Mouse (Mus musculus): ENCODE data around the gene Gm11214.

Gm11214 gene

DNA sequence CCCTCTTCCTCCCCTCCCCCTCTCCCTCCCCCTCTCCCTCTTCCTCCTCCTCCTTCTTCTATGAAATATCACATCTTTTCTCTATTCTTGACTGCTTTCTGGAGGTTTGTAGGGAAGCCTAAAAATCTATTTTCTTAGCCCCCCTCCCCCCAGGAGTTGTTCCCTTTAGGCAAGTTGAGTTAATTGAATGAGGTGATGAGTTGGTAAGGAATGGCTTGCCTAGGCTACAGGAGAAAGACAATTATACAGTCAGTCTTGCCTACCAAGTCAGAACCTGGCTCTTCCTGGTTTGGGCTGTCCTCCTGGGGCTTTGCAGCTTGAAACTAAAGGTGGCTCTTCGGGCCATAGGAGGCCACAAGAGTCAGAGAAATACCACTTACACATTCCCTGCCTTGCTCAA is 3.4 kb downstream of the Gm11214 start:
- DNase-seq = no peak

DNA sequence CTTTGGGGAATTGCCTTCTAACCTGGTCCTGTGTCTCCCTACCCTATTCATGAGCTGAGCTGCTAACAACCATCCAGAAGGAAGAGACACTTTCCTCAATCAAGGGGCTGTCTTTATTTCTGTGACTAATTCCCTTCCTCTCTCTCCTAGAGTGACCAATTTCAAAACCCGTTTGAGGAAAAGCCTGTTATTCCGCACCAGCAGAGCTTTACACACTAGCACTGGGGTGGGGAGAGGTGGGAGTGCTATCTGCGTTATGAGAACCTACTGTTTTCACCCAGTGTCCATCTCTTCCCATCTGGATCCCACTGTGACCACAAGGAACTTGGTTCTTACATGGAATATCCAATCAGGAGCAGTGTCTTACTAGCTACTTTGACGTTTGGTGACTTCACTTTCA is 4.1 kb downstream of the Gm11214 start:
- DNase-seq = no peak

DNA sequence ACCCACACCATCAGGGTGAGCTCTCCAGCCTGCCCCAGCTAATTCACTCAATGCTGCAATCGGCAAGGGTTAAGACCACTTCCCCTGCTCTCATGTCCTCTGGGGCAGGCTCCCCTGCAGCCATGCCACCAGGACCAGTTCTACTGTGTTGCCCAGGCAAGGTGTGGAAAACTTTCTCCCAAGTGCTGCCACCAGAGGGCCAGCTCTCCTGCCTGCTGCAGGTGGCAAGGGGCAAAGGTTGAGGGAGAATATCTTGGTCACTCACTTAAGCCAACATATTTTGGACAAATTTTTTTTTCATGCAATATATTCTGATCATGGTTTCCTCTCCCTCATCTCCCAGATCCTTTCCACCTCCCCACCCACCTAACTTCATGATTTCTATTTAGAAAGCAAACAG is 8.8 kb downstream of the Gm11214 start:
- no peak for DNase-seq

DNA sequence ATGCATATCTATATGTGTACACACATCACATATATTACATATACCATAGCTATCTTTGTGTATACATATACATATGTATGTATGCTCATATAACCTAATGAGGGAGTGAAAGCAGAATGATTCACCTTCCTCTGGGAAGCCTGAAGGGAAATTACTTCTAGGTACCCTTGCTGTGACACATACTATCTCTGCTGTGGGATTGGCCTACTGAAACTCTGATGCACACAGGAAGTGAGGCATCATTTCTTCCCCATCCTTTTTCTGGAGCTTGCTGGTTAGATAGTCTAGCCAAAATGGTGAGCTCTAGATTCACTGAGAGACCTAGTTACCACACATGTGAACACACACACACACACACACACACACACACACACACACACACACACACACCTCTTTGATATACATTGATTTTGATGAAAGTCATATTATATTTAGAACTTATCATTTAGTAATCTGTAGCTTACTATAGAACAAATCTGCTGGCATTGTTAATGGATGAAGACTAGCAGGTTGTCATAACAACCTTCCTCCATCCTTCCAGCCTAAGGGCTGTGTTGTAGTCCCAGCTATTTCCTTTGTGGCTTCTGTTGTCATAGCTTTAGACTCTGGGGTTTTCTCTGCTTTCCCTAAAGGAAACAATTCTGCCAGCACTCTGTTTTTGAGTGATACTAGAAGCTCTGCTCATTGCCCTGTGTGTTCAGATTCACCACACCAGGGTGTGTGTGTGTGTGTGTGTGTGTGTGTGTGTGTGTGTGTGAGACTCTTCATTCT is 19.0 kb downstream of the Gm11214 start:
- DNase-seq = no peak

DNA sequence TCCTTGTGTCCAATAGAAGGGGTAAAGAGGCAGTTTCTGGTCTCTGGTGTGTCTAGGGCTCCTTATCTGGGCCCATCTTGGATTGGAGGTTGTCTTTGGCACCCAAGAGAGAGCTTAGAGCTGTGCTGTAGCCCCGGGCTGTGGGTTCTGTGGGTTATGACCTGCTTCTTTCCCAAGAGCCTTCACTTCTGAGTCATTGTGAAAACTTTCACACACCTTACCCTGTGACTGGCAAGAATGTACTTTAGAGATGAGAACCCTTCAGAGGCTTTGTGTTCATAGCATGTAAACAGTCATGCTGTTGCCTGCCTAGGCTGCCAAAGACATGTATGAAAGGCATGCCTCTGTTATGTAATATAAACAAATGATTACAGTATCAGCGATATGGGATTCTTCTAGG is 23.3 kb downstream of the Gm11214 start:
- no peak for DNase-seq

DNA sequence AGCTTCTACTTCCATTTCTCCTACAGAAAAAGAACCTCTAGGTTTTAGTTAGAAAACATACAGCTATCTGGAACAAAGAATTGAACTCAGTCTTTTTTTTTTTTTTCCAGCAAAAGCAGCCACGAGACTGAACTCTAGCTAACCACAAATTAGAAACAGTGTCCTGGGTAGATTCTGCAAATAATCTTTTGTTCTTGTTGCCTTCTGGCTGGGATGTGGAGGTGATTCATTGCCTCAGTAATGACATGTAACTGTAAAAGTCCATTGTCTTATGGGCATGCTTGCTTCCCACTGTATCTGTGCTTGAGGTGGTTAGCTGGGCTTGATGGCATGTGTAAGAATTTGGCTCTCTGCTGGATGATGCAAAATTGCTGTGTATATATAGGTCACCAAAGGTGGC is 24.6 kb downstream of the Gm11214 start:
- no peak for DNase-seq

DNA sequence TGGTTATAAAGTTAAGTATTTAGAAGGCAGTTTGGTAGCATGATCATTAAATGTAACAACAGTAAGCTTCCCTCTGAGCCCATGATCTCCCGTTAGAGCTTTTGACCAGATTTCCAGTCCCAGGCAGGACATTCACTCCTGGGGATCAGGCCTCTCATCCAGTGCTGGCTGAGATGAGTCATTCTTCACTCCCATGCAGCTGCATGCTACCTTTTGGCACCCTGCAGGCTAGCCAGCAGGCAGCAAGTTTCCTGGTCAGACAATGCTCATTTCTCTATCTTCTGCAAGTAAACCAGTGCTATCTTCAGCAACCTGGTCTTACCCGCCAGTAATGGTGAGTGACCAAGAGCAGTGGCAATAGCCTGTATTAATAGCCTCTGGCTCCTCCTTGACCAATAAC is 30.0 kb downstream of the Gm11214 start:
- no peak for DNase-seq

DNA sequence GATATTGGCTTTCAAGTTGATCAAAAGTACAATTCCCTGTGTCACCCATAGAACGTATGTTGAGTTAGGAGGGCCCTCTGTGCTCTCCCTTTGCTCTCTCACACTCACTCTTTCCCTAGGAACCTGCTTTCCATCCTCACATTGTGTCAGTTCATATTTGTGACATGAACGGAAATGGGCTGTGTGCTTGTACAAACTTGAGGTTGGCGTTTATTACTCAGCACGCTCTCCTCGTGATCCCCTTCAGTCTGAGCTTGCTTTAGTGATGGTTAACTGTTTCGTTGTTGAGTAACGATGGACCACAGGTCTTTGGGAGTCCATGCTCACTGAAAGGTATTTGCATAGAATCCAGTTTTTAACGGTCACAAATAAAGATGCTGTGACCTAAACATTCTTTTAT is 36.1 kb downstream of the Gm11214 start:
- DNase-seq = no peak

DNA sequence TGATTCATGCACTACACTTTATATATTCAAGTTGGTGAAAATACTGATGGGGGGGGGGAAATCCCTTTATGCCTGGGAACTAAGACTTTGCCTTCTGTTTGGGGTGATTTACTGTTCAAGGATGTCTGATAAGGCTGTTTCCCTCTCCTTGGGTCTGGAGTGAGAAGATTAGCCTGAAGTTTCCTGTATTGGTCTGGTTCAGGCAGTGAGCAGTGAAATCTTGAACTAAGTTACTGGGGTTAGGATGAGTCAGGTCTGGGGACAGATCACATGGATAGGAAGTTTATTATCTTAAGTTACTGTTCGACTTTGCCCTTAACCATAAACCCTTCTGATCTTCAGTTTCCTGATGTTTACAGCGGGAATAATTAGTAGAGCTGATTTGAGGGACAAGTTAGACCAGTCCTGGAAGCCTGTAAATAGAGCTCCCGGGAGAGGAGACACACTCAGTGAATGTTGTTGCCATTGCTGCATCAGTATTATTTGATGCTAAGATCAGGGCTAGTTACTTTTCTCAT is 37.6 kb downstream of the Gm11214 start:
- no peak for DNase-seq

DNA sequence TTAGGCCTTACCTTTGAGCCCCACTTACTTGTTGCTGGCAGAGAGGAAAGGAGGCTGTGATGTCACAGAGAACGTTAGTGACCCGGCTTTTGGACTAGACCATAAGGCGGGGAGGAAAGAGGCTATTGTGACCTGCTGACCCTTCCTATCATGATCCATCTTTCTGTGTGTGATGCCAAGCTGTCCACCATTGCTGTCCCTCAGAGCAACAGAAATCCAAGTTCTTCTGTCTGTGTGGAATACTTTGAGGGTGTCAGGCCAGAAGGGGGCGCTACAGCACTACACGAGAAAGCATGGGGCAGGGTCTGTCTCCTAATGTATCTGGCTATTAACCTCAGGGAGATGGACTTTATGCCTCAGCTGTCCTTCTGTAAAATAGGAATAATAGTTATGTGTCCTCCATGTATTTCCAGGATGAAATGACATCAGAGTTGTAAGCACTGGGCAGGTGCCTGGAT is 40.8 kb downstream of the Gm11214 start, which contains the start of gene Tex48:
Tex48 (minus strand) TSS at position 51 of the 458 bp plus-strand sequence.
- peak; percentile 66 to 67 for DNase-seq

DNA sequence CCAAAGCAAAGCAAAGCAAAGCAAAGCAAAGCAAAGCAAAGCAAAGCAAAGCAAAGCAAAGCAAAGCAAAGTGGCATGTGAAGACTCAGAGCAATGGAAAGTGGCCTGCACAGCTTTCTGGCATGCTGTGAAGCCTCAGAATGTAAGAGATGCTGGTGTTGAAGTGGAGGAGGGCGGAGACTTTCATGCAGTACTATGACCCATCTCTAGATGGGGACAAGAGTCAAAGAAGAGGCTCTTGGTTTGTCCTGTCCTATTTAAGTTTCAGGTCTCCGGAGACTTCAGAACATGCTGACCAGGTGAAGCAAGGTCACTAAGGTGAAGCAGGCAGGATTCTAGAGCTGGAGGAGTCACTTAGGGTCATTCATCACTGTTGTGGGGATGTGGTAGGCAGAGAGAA is 41.3 kb downstream of the Gm11214 start:
- DNase-seq = no peak

Measured in B cell, adult 2 months (primary cell).